Mouse (Mus musculus) small intestine, adult 2 months (tissue): ENCODE measurements at regions not wholly inside any gene's neighbourhood (a gene's known extent, or its start where the extent isn't known, plus 50 kb on each side); places are given as distances from the start of the nearest gene placed in this dataset.
A peak's percentile ranks its signal among the peaks of the same experiment; 100 is the strongest.

ENCODE experiments used
- H3K27ac ChIP-seq: fragments of 200-500 bp; 2 replicates; pipeline ENCODE4 v1.5.1; 2012; ENCODE audit warnings: low read depth, low read length, control low read depth, inconsistent platforms; ENCODE audit not compliant: insufficient read depth
- H3K27me3 ChIP-seq: fragments of 200-500 bp; 2 replicates; pipeline ENCODE4 v1.6.1; 2012; ENCODE audit warnings: mild to moderate bottlenecking, moderate library complexity, low read length, inconsistent platforms; ENCODE audit not compliant: control insufficient read depth, insufficient read depth
- H3K36me3 ChIP-seq: fragments of 200-500 bp; 2 replicates; pipeline ENCODE4 v1.6.1; 2012; ENCODE audit warnings: mild to moderate bottlenecking, low read length, control low read depth, inconsistent platforms; ENCODE audit not compliant: control insufficient read depth, insufficient read depth
- H3K4me1 ChIP-seq: fragments of 200-500 bp; 2 replicates; pipeline ENCODE4 v1.6.1; 2012; ENCODE audit warnings: low read length, inconsistent platforms, mixed read lengths; ENCODE audit not compliant: control insufficient read depth, insufficient read depth, insufficient read length
- H3K4me3 ChIP-seq: fragments of 200-500 bp; 2 replicates; pipeline ENCODE4 v1.5.1; 2012; ENCODE audit warnings: low read depth, mild to moderate bottlenecking, control low read depth, inconsistent platforms, low read length, moderate library complexity
- CTCF ChIP-seq: fragments of 200-500 bp; IDR thresholded peaks from 2 replicates; pipeline ENCODE4 v1.5.1; 2012; ENCODE audit warnings: low read depth, mild to moderate bottlenecking, control low read depth, inconsistent platforms, low read length, moderate library complexity, mixed read lengths; ENCODE audit not compliant: insufficient replicate concordance, insufficient read length; ENCODE audit errors: extremely low read depth
- POLR2A ChIP-seq: fragments of 200-500 bp; IDR thresholded peaks from 2 replicates; pipeline ENCODE4 v1.6.1; 2012; ENCODE audit warnings: low read depth, mild to moderate bottlenecking, control low read depth, inconsistent platforms, low read length, moderate library complexity
- WGBS: fragments of 180-500 bp; shearing (Covaris S2); methylation state at CpG from one replicate; pipeline ENCODE4 v1.1.7; 2018; 5-methylcytosine and 5-hydroxymethylcytosine counted together

DNA sequence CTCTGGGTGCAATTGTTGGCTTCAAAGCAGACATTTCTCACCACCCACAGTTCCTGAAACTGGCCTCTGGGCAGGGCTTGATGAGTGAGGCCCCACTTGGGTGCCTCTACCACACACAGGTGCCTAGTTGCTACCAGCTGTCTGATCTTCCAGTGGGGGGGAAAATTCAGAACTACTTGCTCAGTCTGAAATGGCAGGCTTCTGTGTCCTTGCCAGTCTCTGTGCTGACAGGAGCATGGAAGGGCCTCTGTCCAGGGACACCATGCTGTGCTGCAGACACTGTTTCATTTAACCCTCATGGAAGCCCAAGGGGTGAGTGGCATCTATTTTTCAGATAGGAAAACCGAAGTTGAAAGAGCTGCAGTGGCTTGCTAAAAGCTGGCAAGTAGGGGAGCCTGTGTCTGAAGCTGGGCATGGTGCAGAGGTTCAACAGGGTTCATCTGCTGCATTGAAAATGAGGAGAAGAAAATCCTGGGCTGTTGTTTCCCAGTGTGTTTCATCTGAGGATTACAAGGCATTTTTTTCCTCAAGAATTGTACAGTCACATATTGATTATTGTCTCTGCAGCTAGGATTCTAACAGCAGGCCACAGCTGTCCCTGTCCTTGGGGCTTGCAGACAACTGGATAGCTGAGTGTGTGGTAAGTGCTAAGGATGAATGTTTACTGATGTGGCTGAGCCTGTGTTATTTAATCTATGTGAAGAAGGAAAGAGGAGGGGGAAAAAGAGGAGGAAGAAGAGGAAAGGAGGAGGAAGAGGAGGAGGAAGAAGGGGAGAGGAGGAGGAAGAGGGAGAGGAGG is 78.4 kb upstream of the Gadd45a start:
- Histone ChIP-seq H3K36me3 (no peaks in the 10 kb centered on the region), H3K4me3 (no peak overlapping the region), H3K27ac (no peak overlapping the region), H3K27me3 (no peaks in the 10 kb centered on the region), H3K4me1 (peaks cover 7% of the 10 kb centered on the region; the same call in 1 of the 2 replicates)
- no peak for TF ChIP-seq POLR2A
- no peak for TF ChIP-seq CTCF
- 19% methylated on average over 1 of the region's 1 CpGs for WGBS

- Histone ChIP-seq H3K27ac (no peak overlapping the region), H3K4me1 (peaks cover 7% of the 10 kb centered on the region; the same call in 1 of the 2 replicates), H3K36me3 (no peaks in the 10 kb centered on the region), H3K27me3 (no peaks in the 10 kb centered on the region), H3K4me3 (no peak overlapping the region)
- 87% methylated on average over 4 of the region's 4 CpGs for WGBS
- TF ChIP-seq CTCF (no peak), POLR2A (no peak)
These were observed 77.5 kb upstream of the Gadd45a start for GRCm38 (mm10) chr6:67114753-67115152.

DNA sequence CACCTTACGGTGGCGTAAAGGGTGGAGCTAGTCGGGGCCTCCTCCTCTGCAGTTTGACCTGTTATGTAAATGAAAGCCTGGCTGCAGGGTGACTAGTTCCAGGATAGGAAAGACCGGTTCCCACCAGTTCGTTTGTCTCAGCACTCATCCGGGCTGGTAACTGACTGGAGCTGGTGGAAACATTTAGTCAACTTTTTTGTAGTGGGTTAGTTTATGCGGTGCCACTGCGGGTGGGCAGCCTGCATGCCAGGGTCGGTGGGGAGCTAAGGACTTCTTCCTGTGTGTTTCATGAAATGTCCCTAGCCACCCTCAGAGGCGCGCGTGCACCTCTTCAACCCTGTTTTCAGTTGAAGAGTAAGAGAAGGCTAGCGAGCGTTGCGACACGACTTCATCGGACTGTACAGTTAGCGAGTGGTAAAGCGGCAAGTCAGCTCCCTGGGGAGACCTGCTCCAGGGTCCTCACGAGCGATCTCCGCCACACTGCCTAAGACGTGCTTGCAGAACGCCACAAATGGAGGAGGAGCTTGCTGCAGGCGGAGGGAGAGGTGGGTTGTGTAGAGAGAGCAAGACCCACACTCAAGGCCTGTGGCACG is 76.5 kb upstream of the Gadd45a start:
- TF ChIP-seq CTCF = no peak
- no peak for TF ChIP-seq POLR2A
- Histone ChIP-seq H3K27me3 (no peaks in the 10 kb centered on the region), H3K36me3 (no peaks in the 10 kb centered on the region), H3K27ac (peak overlapping the region; percentile 23; the same call in 1 of the 2 replicates), H3K4me1 (peaks cover 7% of the 10 kb centered on the region; the same call in 1 of the 2 replicates), H3K4me3 (peak overlapping the region; percentile 69)
- 25% methylated on average over 26 of the region's 26 CpGs for whole genome bisulfite sequencing

DNA sequence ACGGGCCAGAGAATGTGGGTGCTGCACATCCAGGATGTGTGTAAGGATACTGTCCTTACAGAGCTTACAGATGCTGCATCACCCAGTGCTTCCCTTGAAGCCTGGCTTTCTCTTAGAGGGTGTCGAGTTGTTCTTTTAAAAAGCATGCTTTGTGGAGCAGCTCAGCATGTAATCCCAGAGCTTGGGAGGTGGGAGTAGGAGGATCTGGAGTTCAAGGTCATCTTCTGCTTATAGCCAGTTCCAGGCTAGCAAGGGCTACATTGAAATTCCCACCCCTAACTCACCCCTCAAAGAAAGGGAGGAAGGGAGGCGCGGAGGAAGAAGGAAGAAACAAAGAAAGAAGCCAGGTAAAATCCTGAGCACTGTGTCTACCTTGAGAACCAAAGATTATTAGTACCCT is 76.0 kb upstream of the Gadd45a start:
- no peak overlapping the region for H3K27ac ChIP-seq
- WGBS = 88% methylated on average over 4 of the region's 4 CpGs
- TF ChIP-seq POLR2A (no peak), CTCF (no peak)

DNA sequence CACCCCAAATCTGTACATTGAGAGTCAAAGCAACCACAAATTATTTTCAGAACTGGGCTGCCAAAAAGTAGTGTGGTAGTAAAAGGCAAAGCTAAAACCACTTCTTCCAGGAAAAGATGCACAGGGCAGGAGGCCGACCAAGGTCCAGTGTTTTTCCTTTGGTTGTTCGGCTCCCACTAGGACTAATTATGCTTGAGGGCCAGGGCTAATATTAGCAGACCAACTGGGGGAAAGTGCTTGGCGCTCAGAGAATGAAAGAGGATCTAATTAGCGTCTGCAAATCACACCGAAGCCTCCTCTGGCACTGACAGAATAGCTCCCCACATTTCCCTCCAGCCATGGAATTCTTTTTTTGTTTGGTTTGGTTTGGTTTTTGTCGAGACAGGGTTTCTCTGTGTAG is 75.1 kb upstream of the Gadd45a start:
- no peak overlapping the region for H3K27ac ChIP-seq
- H3K36me3 ChIP-seq = no peaks in the 10 kb centered on the region
- no peaks in the 10 kb centered on the region for H3K27me3 ChIP-seq
- TF ChIP-seq CTCF (no peak), POLR2A (no peak)
- H3K4me1 ChIP-seq = peaks cover 8% of the 10 kb centered on the region; the same call in 1 of the 2 replicates
- no peak overlapping the region for H3K4me3 ChIP-seq
- 81% methylated on average over 6 of the region's 6 CpGs for WGBS

More for the DNA sequence above, 76.0 kb upstream of the Gadd45a start:
- no peaks in the 10 kb centered on the region for H3K27me3 ChIP-seq
- H3K4me3 ChIP-seq = no peak overlapping the region
- no peaks in the 10 kb centered on the region for H3K36me3 ChIP-seq
- H3K4me1 ChIP-seq = peaks cover 7% of the 10 kb centered on the region; the same call in 1 of the 2 replicates

GRCm38 (mm10) chr6:67111581-67111980 is 74.3 kb upstream of the Gadd45a start:
- 75% methylated on average over 2 of the region's 2 CpGs for WGBS
- no peak overlapping the region for H3K27ac ChIP-seq
- no peak overlapping the region for H3K4me3 ChIP-seq
- no peaks in the 10 kb centered on the region for H3K27me3 ChIP-seq
- no peaks in the 10 kb centered on the region for H3K36me3 ChIP-seq
- TF ChIP-seq CTCF (no peak), POLR2A (no peak)
- H3K4me1 ChIP-seq = peaks cover 14% of the 10 kb centered on the region; the same call in 1 of the 2 replicates

DNA sequence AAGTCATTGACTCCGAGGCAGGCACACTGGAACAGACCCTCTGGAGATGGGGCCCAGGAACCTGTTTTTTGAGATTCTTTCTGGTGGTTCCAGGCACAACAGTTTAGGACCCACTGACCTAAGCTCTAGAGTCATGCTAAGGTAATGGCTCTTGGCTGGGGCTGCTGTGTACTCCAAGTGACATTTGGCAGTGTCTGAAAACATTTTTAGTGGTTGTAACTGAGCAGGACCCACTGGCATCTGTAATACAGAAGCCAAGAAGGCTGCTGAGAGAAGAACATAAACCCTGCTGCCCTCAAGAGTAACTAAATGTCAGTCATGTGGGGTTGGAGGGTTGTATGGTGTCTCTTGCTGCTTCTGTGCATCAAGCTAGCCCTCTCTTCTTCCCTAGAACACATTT is 73.1 kb upstream of the Gadd45a start:
- H3K4me1 ChIP-seq = peaks cover 21% of the 10 kb centered on the region; the same call in 1 of the 2 replicates
- no peak overlapping the region for H3K4me3 ChIP-seq
- no peaks in the 10 kb centered on the region for H3K36me3 ChIP-seq
- TF ChIP-seq POLR2A (no peak), CTCF (no peak)
- 83% methylated on average over 1 of the region's 1 CpGs for WGBS
- no peak overlapping the region for H3K27ac ChIP-seq
- no peaks in the 10 kb centered on the region for H3K27me3 ChIP-seq
